Mouse (Mus musculus) liver, adult 2 months (tissue): ENCODE results near the gene Gm10337. TPM values are rescaled to one million over a fixed set of nuclear protein-coding genes. Genes with fewer than 3 reads are reported as not detected.

ENCODE experiments used
- DNase-seq: peaks from one replicate; pipeline ENCODE4 v3.0.0-alpha.2; 2011; ENCODE audit warnings: low read depth, low spot score; ENCODE audit errors: extremely low read depth
- H3K27ac ChIP-seq: fragments of 200-500 bp; replicated peaks from 2 replicates; pipeline ENCODE4 v1.5.1; 2012; ENCODE audit warnings: low read depth, mild to moderate bottlenecking, control low read depth, inconsistent platforms, low read length; ENCODE audit not compliant: insufficient read depth
- H3K27me3 ChIP-seq: fragments of 200-500 bp; 2 replicates; pipeline ENCODE4 v1.6.1; 2012; ENCODE audit warnings: mild to moderate bottlenecking, moderate library complexity, low read length, inconsistent platforms; ENCODE audit not compliant: control insufficient read depth, insufficient read depth
- H3K36me3 ChIP-seq: fragments of 200-500 bp; 2 replicates; pipeline ENCODE4 v1.6.1; 2012; ENCODE audit warnings: low read length, inconsistent platforms; ENCODE audit not compliant: control insufficient read depth, insufficient read depth
- H3K4me1 ChIP-seq: fragments of 200-500 bp; 2 replicates; pipeline ENCODE4 v1.6.1; 2011; ENCODE audit warnings: low read length; ENCODE audit not compliant: control insufficient read depth, insufficient read depth
- H3K4me3 ChIP-seq: fragments of 200-500 bp; 2 replicates; pipeline ENCODE4 v1.5.1; 2011; ENCODE audit warnings: low read depth, mild to moderate bottlenecking, control low read depth, low read length, moderate library complexity; ENCODE audit not compliant: insufficient read depth
- H3K79me2 ChIP-seq: fragments of 200-500 bp; 2 replicates; pipeline ENCODE4 v1.6.1; 2012; ENCODE audit warnings: inconsistent platforms, mild to moderate bottlenecking, low read length, moderate library complexity; ENCODE audit not compliant: control insufficient read depth, insufficient read depth
- H3K9ac ChIP-seq: fragments of 200-500 bp; 2 replicates; pipeline ENCODE4 v1.6.1; 2012; ENCODE audit warnings: low read depth, mild to moderate bottlenecking, control low read depth, inconsistent platforms, low read length
- CTCF ChIP-seq: fragments of 200-500 bp; IDR thresholded peaks from 2 replicates; pipeline ENCODE4 v1.5.1; 2011; ENCODE audit warnings: low read depth, low read length, control low read depth
- POLR2A ChIP-seq: fragments of 200-500 bp; IDR thresholded peaks from 2 replicates; pipeline ENCODE4 v1.6.1; 2011; ENCODE audit warnings: low read length, control low read depth; ENCODE audit not compliant: insufficient read depth; ENCODE audit errors: extremely low read depth
- WGBS: fragments of 180-500 bp; shearing (Covaris S2); methylation state at CpG from one replicate; pipeline ENCODE4 v1.1.7; 2018; 5-methylcytosine and 5-hydroxymethylcytosine counted together
- polyA plus RNA-seq: library from polyadenylated mRNA; depleted of rRNA; stranded (reverse); fragments of >200 nt; gene quantifications from 2 replicates; pipeline ENCODE4 v1.2.3, GENCODE M21; 2012; rRNA removed
- total RNA-seq: library from RNA; depleted of rRNA; stranded (reverse); fragments of >200 nt; gene quantifications from 2 replicates; pipeline ENCODE4 v1.2.3, GENCODE M21; 2014; rRNA removed

Gene Gm10337
- not detected in 2 replicates for total RNA-seq
- polyA plus RNA-seq = not detected in 2 replicates

- Histone ChIP-seq H3K27ac (no peak within 1 kb of the TSS), H3K36me3 (peaks cover 26% of the 10 kb centered on the region), H3K4me1 (no peaks in the 10 kb centered on the region), H3K27me3 (no peaks in the 10 kb centered on the region), H3K79me2 (no peaks in the 10 kb centered on the region), H3K9ac (no peak within 1 kb of the TSS), H3K4me3 (no peak within 1 kb of the TSS)
- 85% methylated on average over 1 of the region's 1 CpGs for WGBS
- DNase-seq = no peak
- TF ChIP-seq POLR2A (no peak), CTCF (no peak)
Observed at GRCm38 (mm10) chr15:102503447-102503846, at the start of gene Gm10337. Gene Gm10337, plus strand, starts transcription at chr15:102503722.

- Histone ChIP-seq H3K4me3 (no peak overlapping the region), H3K36me3 (no peaks in the 10 kb centered on the region), H3K79me2 (no peaks in the 10 kb centered on the region; the same call in 1 of the 2 replicates), H3K4me1 (peaks cover 9% of the 10 kb centered on the region), H3K9ac (no peak overlapping the region), H3K27ac (no peak overlapping the region), H3K27me3 (no peaks in the 10 kb centered on the region)
- 53% methylated on average over 6 of the region's 6 CpGs for WGBS
- TF ChIP-seq CTCF (peak; percentile 74), POLR2A (no peak)
- no peak for DNase-seq
Observed at GRCm38 (mm10) chr15:102455993-102456392, 47.5 kb upstream of the Gm10337 start.

- Histone ChIP-seq H3K79me2 (no peaks in the 10 kb centered on the region; the same call in 1 of the 2 replicates), H3K27ac (peak overlapping the region; percentile 14), H3K4me3 (no peak overlapping the region), H3K36me3 (peaks cover 3% of the 10 kb centered on the region; the same call in 1 of the 2 replicates), H3K27me3 (no peaks in the 10 kb centered on the region), H3K9ac (no peak overlapping the region), H3K4me1 (peaks cover 9% of the 10 kb centered on the region)
- WGBS = 65% methylated on average over 5 of the region's 5 CpGs
- TF ChIP-seq CTCF (no peak), POLR2A (no peak)
- no peak for DNase-seq
Observed at GRCm38 (mm10) chr15:102458050-102458736, 45.3 kb upstream of the Gm10337 start.

- TF ChIP-seq CTCF (peak; percentile 76), POLR2A (peak; percentile 79)
- WGBS = under 1% methylated on average over 19 of the region's 19 CpGs
Observed at GRCm38 (mm10) chr15:102458904-102459317, 44.6 kb upstream of the Gm10337 start, which contains the start of gene Prr13. Gene Prr13, plus strand, starts transcription at chr15:102459028.

GRCm38 (mm10) chr15:102459381-102459780 lies 44.1 kb upstream of the Gm10337 start:
- Histone ChIP-seq H3K79me2 (no peaks in the 10 kb centered on the region; the same call in 1 of the 2 replicates), H3K36me3 (peaks cover 7% of the 10 kb centered on the region; the same call in 1 of the 2 replicates), H3K4me1 (peaks cover 9% of the 10 kb centered on the region), H3K27ac (peak overlapping the region; percentile 53; the same call in 1 of the 2 replicates), H3K4me3 (peak overlapping the region; percentile 68), H3K9ac (peak overlapping the region; percentile 70), H3K27me3 (no peaks in the 10 kb centered on the region)
- no peak for DNase-seq
- TF ChIP-seq CTCF = no peak
- no peak for TF ChIP-seq POLR2A
- 13% methylated on average over 6 of the region's 6 CpGs for WGBS

More at GRCm38 (mm10) chr15:102458904-102459317, 44.6 kb upstream of the Gm10337 start, which contains the start of gene Prr13:
- no peaks in the 10 kb centered on the region for H3K27me3 ChIP-seq
- peak within 1 kb of the TSS; percentile 53 for H3K27ac ChIP-seq
- no peaks in the 10 kb centered on the region; the same call in 1 of the 2 replicates for H3K79me2 ChIP-seq
- peak within 1 kb of the TSS; percentile 70 for H3K9ac ChIP-seq
- H3K36me3 ChIP-seq = peaks cover 5% of the 10 kb centered on the region; the same call in 1 of the 2 replicates
- peak; percentile 98 for DNase-seq
- peaks cover 9% of the 10 kb centered on the region for H3K4me1 ChIP-seq
- H3K4me3 ChIP-seq = peak within 1 kb of the TSS; percentile 68

- no peak overlapping the region for H3K9ac ChIP-seq
- TF ChIP-seq CTCF = no peak
- TF ChIP-seq POLR2A = no peak
- DNase-seq = no peak
Observed at GRCm38 (mm10) chr15:102459847-102460246, 43.7 kb upstream of the Gm10337 start.

More at GRCm38 (mm10) chr15:102459847-102460246, 43.7 kb upstream of the Gm10337 start:
- Histone ChIP-seq H3K4me3 (no peak overlapping the region; the same call in 1 of the 2 replicates), H3K79me2 (no peaks in the 10 kb centered on the region; the same call in 1 of the 2 replicates), H3K36me3 (peaks cover 7% of the 10 kb centered on the region; the same call in 1 of the 2 replicates), H3K27ac (no peak overlapping the region), H3K4me1 (peaks cover 9% of the 10 kb centered on the region), H3K27me3 (no peaks in the 10 kb centered on the region)
- WGBS = 56% methylated on average over 5 of the region's 5 CpGs
